Mouse (Mus musculus): ENCODE results near the gene Stra6l.
A peak's percentile ranks its signal among the peaks of the same experiment; 100 is the strongest.

Gene Stra6l

GRCm38 (mm10) chr4:45911256-45911655 is 62.8 kb downstream of the Stra6l start:
- DNase-seq (ENCODE audit: inconsistent age in 2 of 2, low spot score in 1 of 2), result peak; percentile 60 to 72

GRCm38 (mm10) chr4:45911876-45912275 is 63.4 kb downstream of the Stra6l start:
- DNase-seq (ENCODE audit: inconsistent age in 2 of 2, low spot score in 1 of 2), result no peak

- DNase-seq (ENCODE audit: inconsistent age in 2 of 2, low spot score in 1 of 2), result peak; percentile 57 to 83
Observed at GRCm38 (mm10) chr4:45917091-45917490, 68.6 kb downstream of the Stra6l start.

GRCm38 (mm10) chr4:45921663-45922435 is 73.4 kb downstream of the Stra6l start:
- DNase-seq (ENCODE audit: inconsistent age in 2 of 2, low spot score in 1 of 2), result no peak

GRCm38 (mm10) chr4:45924011-45924410 is 75.5 kb downstream of the Stra6l start:
- DNase-seq (ENCODE audit: inconsistent age in 2 of 2, low spot score in 1 of 2), result peak; percentile 68 to 72

- peak; percentile 58 to 82 for DNase-seq (ENCODE audit: inconsistent age in 2 of 2, low spot score in 1 of 2)
Observed at GRCm38 (mm10) chr4:45928561-45928960, 80.1 kb downstream of the Stra6l start.
